Mouse (Mus musculus) embryonic facial prominence, embryonic 12.5 days (tissue): Measurements from ENCODE around the gene Ntm. TPM values are rescaled to one million over a fixed set of nuclear protein-coding genes. Genes with fewer than 3 reads are reported as not detected.

Source experiments
- ATAC-seq: fragments of 200-750 bp; cut with Nextera tagmentation; 2 replicates; pipeline ENCODE4 v1.8.0; 2017; ENCODE audit not compliant: insufficient number of reproducible peaks, insufficient read depth, low FRiP score, low TSS enrichment
- H3K27ac ChIP-seq: fragments of 300-500 bp; sonication (generic); 2 replicates; pipeline ENCODE4 v1.5.1; 2016; ENCODE audit warnings: mild to moderate bottlenecking
- H3K27me3 ChIP-seq: fragments of 300-500 bp; sonication (generic); 2 replicates; pipeline ENCODE4 v1.6.1; 2016; ENCODE audit warnings: mild to moderate bottlenecking, moderate library complexity
- H3K36me3 ChIP-seq: fragments of 300-500 bp; sonication (generic); 2 replicates; pipeline ENCODE4 v1.6.1; 2016; ENCODE audit warnings: mild to moderate bottlenecking
- H3K4me1 ChIP-seq: fragments of 300-500 bp; sonication (generic); 2 replicates; pipeline ENCODE4 v1.6.1; 2016
- H3K4me2 ChIP-seq: fragments of 300-500 bp; sonication (generic); replicated peaks from 2 replicates; pipeline ENCODE4 v1.6.1; 2016; ENCODE audit warnings: mild to moderate bottlenecking, moderate library complexity
- H3K4me3 ChIP-seq: fragments of 300-500 bp; sonication (generic); 2 replicates; pipeline ENCODE4 v1.5.1; 2016; ENCODE audit warnings: mild to moderate bottlenecking
- H3K9ac ChIP-seq: fragments of 300-500 bp; sonication (generic); 2 replicates; pipeline ENCODE4 v1.6.1; 2016; ENCODE audit warnings: mild to moderate bottlenecking, moderate library complexity
- H3K9me3 ChIP-seq: fragments of 300-500 bp; sonication (generic); 2 replicates; pipeline ENCODE4 v1.6.1; 2016; ENCODE audit warnings: mild to moderate bottlenecking, moderate library complexity
- WGBS: fragments of 180-500 bp; shearing (Covaris S2); methylation state at CpG from one replicate; pipeline ENCODE4 v1.1.7; 2016; 5-methylcytosine and 5-hydroxymethylcytosine counted together
- polyA plus RNA-seq: library from polyadenylated mRNA; unstranded; fragments of >200 nt; fragmentation: Nextera tagmentation; extraction: Ambion mirVana; gene quantifications from 2 replicates; pipeline ENCODE4 v1.2.1, GENCODE M21; 2016

Gene Ntm
- polyA plus RNA-seq, 1 experiment from 2014 or later, result 23.0 TPM

- no peaks in the 10 kb centered on the region for H3K9me3 ChIP-seq
- no peak overlapping the region for H3K9ac ChIP-seq
- no peaks in the 10 kb centered on the region for H3K4me1 ChIP-seq
- no peak overlapping the region for H3K27ac ChIP-seq
- H3K36me3 ChIP-seq, result no peaks in the 10 kb centered on the region
- WGBS, result 95% methylated on average over 8 of the region's 8 CpGs
- no peaks in the 10 kb centered on the region for H3K27me3 ChIP-seq
- no peak overlapping the region for H3K4me2 ChIP-seq
- no peak overlapping the region for H3K4me3 ChIP-seq
- ATAC-seq, result no peak
Measured at GRCm38 (mm10) chr9:29550107-29550506, 412.8 kb downstream of the Ntm start.

DNA sequence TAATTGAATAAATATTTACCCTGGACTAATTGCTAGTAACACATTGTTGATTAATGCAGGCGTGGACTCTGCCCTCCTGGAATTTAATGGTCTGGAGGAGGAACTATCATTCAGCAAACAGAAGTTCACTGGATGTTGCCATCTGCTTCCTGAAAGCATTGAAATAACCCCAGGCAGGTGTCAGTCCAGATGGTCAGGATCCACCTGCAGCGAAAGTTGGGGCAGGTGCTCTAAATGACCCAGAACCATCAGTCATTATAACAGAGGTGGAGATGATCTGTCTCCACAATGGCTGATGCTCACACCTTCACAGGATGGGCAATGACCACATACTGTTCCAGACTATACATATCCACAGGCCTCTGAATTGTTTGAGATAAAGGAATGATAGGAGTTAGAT is 426.5 kb downstream of the Ntm start:
- Histone ChIP-seq H3K4me3 (no peak overlapping the region), H3K36me3 (no peaks in the 10 kb centered on the region), H3K9me3 (no peaks in the 10 kb centered on the region), H3K27ac (no peak overlapping the region), H3K9ac (no peak overlapping the region), H3K4me1 (peaks cover 6% of the 10 kb centered on the region; the same call in 1 of the 2 replicates), H3K27me3 (no peaks in the 10 kb centered on the region), H3K4me2 (no peak overlapping the region)
- WGBS, result 79% methylated on average over 2 of the region's 2 CpGs
- ATAC-seq, result no peak

GRCm38 (mm10) chr9:29534773-29535172 is 428.2 kb downstream of the Ntm start:
- peaks cover 6% of the 10 kb centered on the region; the same call in 1 of the 2 replicates for H3K4me1 ChIP-seq
- 79% methylated on average over 6 of the region's 6 CpGs for WGBS
- H3K36me3 ChIP-seq, result no peaks in the 10 kb centered on the region
- no peak overlapping the region for H3K4me3 ChIP-seq
- no peak overlapping the region for H3K27ac ChIP-seq
- H3K27me3 ChIP-seq, result no peaks in the 10 kb centered on the region
- no peak for ATAC-seq
- no peak overlapping the region for H3K4me2 ChIP-seq
- H3K9me3 ChIP-seq, result no peaks in the 10 kb centered on the region
- no peak overlapping the region for H3K9ac ChIP-seq

- Histone ChIP-seq H3K4me2 (no peak overlapping the region), H3K4me1 (peaks cover 6% of the 10 kb centered on the region; the same call in 1 of the 2 replicates), H3K27ac (no peak overlapping the region), H3K27me3 (no peaks in the 10 kb centered on the region), H3K4me3 (no peak overlapping the region), H3K9me3 (no peaks in the 10 kb centered on the region), H3K36me3 (no peaks in the 10 kb centered on the region), H3K9ac (no peak overlapping the region)
- ATAC-seq, result no peak
- 41% methylated on average over 7 of the region's 7 CpGs for WGBS
Measured at GRCm38 (mm10) chr9:29534304-29534703, 428.6 kb downstream of the Ntm start.

- H3K9ac ChIP-seq, result no peak overlapping the region
- H3K27me3 ChIP-seq, result no peaks in the 10 kb centered on the region
- ATAC-seq, result no peak
- H3K4me3 ChIP-seq, result no peak overlapping the region
- H3K4me1 ChIP-seq, result peaks cover 6% of the 10 kb centered on the region; the same call in 1 of the 2 replicates
- H3K27ac ChIP-seq, result no peak overlapping the region
- no peaks in the 10 kb centered on the region for H3K9me3 ChIP-seq
- no peaks in the 10 kb centered on the region for H3K36me3 ChIP-seq
- 19% methylated on average over 1 of the region's 1 CpGs for WGBS
- no peak overlapping the region for H3K4me2 ChIP-seq
Measured at GRCm38 (mm10) chr9:29533556-29533955, 429.4 kb downstream of the Ntm start.

DNA sequence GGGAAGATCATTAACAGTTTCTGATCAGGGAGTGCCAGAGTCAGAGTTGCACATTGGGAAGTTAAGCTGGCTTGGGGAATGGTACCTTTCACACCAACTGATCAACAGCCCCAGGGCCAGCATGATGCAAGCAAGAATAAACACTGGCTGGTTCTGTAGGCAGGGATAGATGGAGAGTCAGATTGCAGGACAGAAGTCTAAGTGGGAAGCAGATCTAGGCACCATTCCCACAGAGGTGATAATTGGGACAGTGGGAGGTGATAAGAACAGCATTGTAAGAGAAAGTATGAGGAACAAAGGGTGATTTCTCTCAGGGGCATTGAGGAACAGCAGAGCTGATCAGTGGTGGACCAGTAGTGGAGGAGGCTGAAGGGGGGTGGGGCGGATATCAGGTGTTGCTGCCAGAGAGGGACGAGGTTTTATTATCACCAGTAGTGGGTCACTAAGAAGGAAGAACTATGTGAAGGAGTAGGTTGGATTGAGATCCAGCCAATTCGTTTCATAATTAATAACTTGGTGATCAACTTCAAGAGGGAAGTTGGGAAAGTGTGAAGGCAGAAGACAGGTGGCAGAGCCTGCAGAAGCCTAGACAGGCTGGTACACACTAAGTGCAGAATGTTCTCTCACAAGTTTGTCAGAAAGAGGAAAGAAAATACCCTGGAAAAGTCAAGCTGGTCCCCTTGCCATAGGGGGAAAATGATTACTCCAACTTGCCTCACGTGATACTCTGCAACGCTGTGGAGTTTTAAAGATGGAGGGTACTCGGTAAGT is 431.6 kb downstream of the Ntm start:
- Histone ChIP-seq H3K4me3 (no peak overlapping the region), H3K4me2 (no peak overlapping the region), H3K36me3 (no peaks in the 10 kb centered on the region), H3K9ac (no peak overlapping the region), H3K4me1 (peaks cover 6% of the 10 kb centered on the region; the same call in 1 of the 2 replicates), H3K27ac (no peak overlapping the region), H3K27me3 (no peaks in the 10 kb centered on the region), H3K9me3 (no peaks in the 10 kb centered on the region)
- no peak for ATAC-seq
- WGBS, result 84% methylated on average over 6 of the region's 6 CpGs

- Histone ChIP-seq H3K9ac (no peak overlapping the region), H3K36me3 (no peaks in the 10 kb centered on the region), H3K27me3 (no peaks in the 10 kb centered on the region), H3K9me3 (no peaks in the 10 kb centered on the region), H3K4me2 (no peak overlapping the region), H3K4me3 (no peak overlapping the region), H3K4me1 (no peaks in the 10 kb centered on the region), H3K27ac (no peak overlapping the region)
- 90% methylated on average over 1 of the region's 1 CpGs for WGBS
- no peak for ATAC-seq
Measured at GRCm38 (mm10) chr9:29524109-29524508, 438.8 kb downstream of the Ntm start.

GRCm38 (mm10) chr9:29523221-29523620 is 439.7 kb downstream of the Ntm start:
- Histone ChIP-seq H3K36me3 (no peaks in the 10 kb centered on the region), H3K9me3 (no peaks in the 10 kb centered on the region), H3K9ac (no peak overlapping the region), H3K27ac (no peak overlapping the region), H3K4me1 (no peaks in the 10 kb centered on the region), H3K4me2 (no peak overlapping the region), H3K27me3 (no peaks in the 10 kb centered on the region), H3K4me3 (no peak overlapping the region)
- no peak for ATAC-seq
- WGBS, result 71% methylated on average over 3 of the region's 3 CpGs

GRCm38 (mm10) chr9:29519181-29519580 is 443.8 kb downstream of the Ntm start:
- Histone ChIP-seq H3K9me3 (no peaks in the 10 kb centered on the region), H3K27me3 (no peaks in the 10 kb centered on the region), H3K36me3 (no peaks in the 10 kb centered on the region), H3K4me1 (no peaks in the 10 kb centered on the region), H3K27ac (no peak overlapping the region), H3K4me2 (no peak overlapping the region), H3K4me3 (no peak overlapping the region), H3K9ac (no peak overlapping the region)
- ATAC-seq, result no peak
- 53% methylated on average over 2 of the region's 2 CpGs for WGBS

- Histone ChIP-seq H3K4me2 (no peak overlapping the region), H3K4me3 (no peak overlapping the region)
Measured at GRCm38 (mm10) chr9:29516688-29517087, 446.3 kb downstream of the Ntm start.

GRCm38 (mm10) chr9:29514588-29515356 is 448.2 kb downstream of the Ntm start:
- Histone ChIP-seq H3K9me3 (no peaks in the 10 kb centered on the region), H3K4me2 (no peak overlapping the region), H3K36me3 (no peaks in the 10 kb centered on the region), H3K27me3 (no peaks in the 10 kb centered on the region), H3K9ac (no peak overlapping the region), H3K27ac (no peak overlapping the region), H3K4me3 (no peak overlapping the region), H3K4me1 (no peaks in the 10 kb centered on the region)
- no peak for ATAC-seq
- WGBS, result 62% methylated on average over 17 of the region's 17 CpGs

More at GRCm38 (mm10) chr9:29516688-29517087, 446.3 kb downstream of the Ntm start:
- no peak overlapping the region for H3K27ac ChIP-seq
- WGBS, result 68% methylated on average over 2 of the region's 2 CpGs
- H3K4me1 ChIP-seq, result no peaks in the 10 kb centered on the region
- ATAC-seq, result no peak
- H3K27me3 ChIP-seq, result no peaks in the 10 kb centered on the region
- no peaks in the 10 kb centered on the region for H3K36me3 ChIP-seq
- no peaks in the 10 kb centered on the region for H3K9me3 ChIP-seq
- H3K9ac ChIP-seq, result no peak overlapping the region

GRCm38 (mm10) chr9:29496002-29496401 is 466.9 kb downstream of the Ntm start:
- Histone ChIP-seq H3K9ac (no peak overlapping the region), H3K27me3 (no peaks in the 10 kb centered on the region), H3K36me3 (no peaks in the 10 kb centered on the region), H3K4me1 (no peaks in the 10 kb centered on the region), H3K4me3 (no peak overlapping the region), H3K4me2 (no peak overlapping the region), H3K9me3 (no peaks in the 10 kb centered on the region), H3K27ac (no peak overlapping the region)
- 42% methylated on average over 2 of the region's 2 CpGs for WGBS
- ATAC-seq, result no peak
